Mouse (Mus musculus) lung, postnatal 0 days (tissue): ENCODE measurements around the gene Tnfrsf21.

ENCODE experiments used
- CTCF ChIP-seq: IDR thresholded peaks from 2 replicates; pipeline ENCODE4 v1.5.1; 2016; ENCODE audit warnings: antibody characterized with exemption, mild to moderate bottlenecking
- EP300 ChIP-seq: IDR thresholded peaks from 2 replicates; pipeline ENCODE4 v1.6.1; 2016; ENCODE audit warnings: antibody characterized with exemption, mild to moderate bottlenecking, control low read depth

DNA sequence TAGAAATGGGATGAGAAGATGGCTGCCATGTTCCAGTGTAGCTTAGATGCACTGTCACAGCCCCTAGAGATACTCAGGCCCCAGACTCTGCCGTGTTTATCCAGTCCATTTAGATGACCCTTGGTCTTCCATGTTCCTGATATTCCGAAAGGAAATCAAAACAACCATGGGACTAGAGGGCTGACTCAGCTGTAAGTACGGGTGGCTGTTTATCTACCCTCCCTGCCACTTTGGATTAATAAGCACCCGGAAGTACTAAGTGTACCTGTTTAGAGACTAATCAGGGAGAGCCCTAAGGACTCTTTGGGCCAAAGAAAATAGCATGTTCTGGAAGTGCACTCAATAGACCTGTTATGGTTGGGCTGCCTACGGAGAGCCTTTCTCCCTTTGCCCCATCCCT, 64.9 kb downstream of the Tnfrsf21 start:
- TF ChIP-seq CTCF (no peak), EP300 (peak; percentile 32; the same call in 1 of the 2 replicates)
